Mouse (Mus musculus): Measurements from ENCODE around the gene Mylk.

GRCm38 (mm10) chr16:34985031-34985346 lies 240.0 kb downstream of the Mylk start:
- TF ChIP-seq CTCF (IDR thresholded peaks at IDR 0.05; ENCODE audit: extremely low read depth, insufficient read depth, low read length) (no peak), POLR2A (IDR thresholded peaks at IDR 0.05; ENCODE audit: extremely low read depth, insufficient read depth, low read length) (no peak)

Measured in cortical plate, adult 2 months (tissue).